Mouse (Mus musculus): ENCODE results near the gene Olfr466.

The Olfr466 gene

GRCm38 (mm10) chr13:65149940-65150339 lies at the start of gene Olfr466:
Gene Olfr466 (plus strand): TSS chr13:65150240.
- in situ Hi-C loops (cut with MboI; ENCODE audit: low pct_unique_long_range_greater_than_20kb in 1 of 2, low sequenced_read_pairs in 2 of 2, unreplicated experiment in 1 of 2), result no loop called here

GRCm38 (mm10) chr13:65100678-65101077 lies 49.4 kb upstream of the Olfr466 start:
- in situ Hi-C loops (cut with MboI; ENCODE audit: low pct_unique_long_range_greater_than_20kb in 1 of 2, low sequenced_read_pairs in 2 of 2, unreplicated experiment in 1 of 2), result no loop called here

- in situ Hi-C loops (cut with MboI; ENCODE audit: low pct_unique_long_range_greater_than_20kb in 1 of 2, low sequenced_read_pairs in 2 of 2, unreplicated experiment in 1 of 2), result no loop called here
Measured at GRCm38 (mm10) chr13:65101232-65101631, 48.8 kb upstream of the Olfr466 start.

- in situ Hi-C loops (cut with MboI; ENCODE audit: low pct_unique_long_range_greater_than_20kb in 1 of 2, low sequenced_read_pairs in 2 of 2, unreplicated experiment in 1 of 2), result no loop called here
Measured at GRCm38 (mm10) chr13:65111961-65112360, 38.1 kb upstream of the Olfr466 start.

GRCm38 (mm10) chr13:65112459-65113110 lies 37.5 kb upstream of the Olfr466 start, which contains the start of gene Mfsd14b:
Gene Mfsd14b (minus strand): TSS chr13:65112975.
- in situ Hi-C loops (cut with MboI; ENCODE audit: low pct_unique_long_range_greater_than_20kb in 1 of 2, low sequenced_read_pairs in 2 of 2, unreplicated experiment in 1 of 2), result no loop called here

- in situ Hi-C loops (cut with MboI; ENCODE audit: low pct_unique_long_range_greater_than_20kb in 1 of 2, low sequenced_read_pairs in 2 of 2, unreplicated experiment in 1 of 2), result no loop called here
Measured at GRCm38 (mm10) chr13:65113239-65113638, 36.8 kb upstream of the Olfr466 start.

GRCm38 (mm10) chr13:65120984-65121383 lies 29.1 kb upstream of the Olfr466 start:
- in situ Hi-C loops (cut with MboI; ENCODE audit: low pct_unique_long_range_greater_than_20kb in 1 of 2, low sequenced_read_pairs in 2 of 2, unreplicated experiment in 1 of 2), result no loop called here

GRCm38 (mm10) chr13:65122111-65122510 lies 27.9 kb upstream of the Olfr466 start:
- in situ Hi-C loops (cut with MboI; ENCODE audit: low pct_unique_long_range_greater_than_20kb in 1 of 2, low sequenced_read_pairs in 2 of 2, unreplicated experiment in 1 of 2), result no loop called here

GRCm38 (mm10) chr13:65127063-65127847 lies 22.8 kb upstream of the Olfr466 start:
- in situ Hi-C loops (cut with MboI; ENCODE audit: low pct_unique_long_range_greater_than_20kb in 1 of 2, low sequenced_read_pairs in 2 of 2, unreplicated experiment in 1 of 2), result loop anchor here in 1 of 2 experiments (5.0 kb wide), 1 partner anchor 90 kb away; no protein-coding TSS in a partner anchor

GRCm38 (mm10) chr13:65137789-65138188 lies 12.3 kb upstream of the Olfr466 start, which contains the start of gene Olfr465-ps1:
Gene Olfr465-ps1 (plus strand): TSS chr13:65138089.
- in situ Hi-C loops (cut with MboI; ENCODE audit: low pct_unique_long_range_greater_than_20kb in 1 of 2, low sequenced_read_pairs in 2 of 2, unreplicated experiment in 1 of 2), result no loop called here

GRCm38 (mm10) chr13:65174102-65174501 lies 24.1 kb downstream of the Olfr466 start:
- in situ Hi-C loops (cut with MboI; ENCODE audit: low pct_unique_long_range_greater_than_20kb in 1 of 2, low sequenced_read_pairs in 2 of 2, unreplicated experiment in 1 of 2), result no loop called here

GRCm38 (mm10) chr13:65175734-65176471 lies 25.9 kb downstream of the Olfr466 start:
- in situ Hi-C loops (cut with MboI; ENCODE audit: low pct_unique_long_range_greater_than_20kb in 1 of 2, low sequenced_read_pairs in 2 of 2, unreplicated experiment in 1 of 2), result no loop called here

GRCm38 (mm10) chr13:65176472-65177091 lies 26.5 kb downstream of the Olfr466 start:
- in situ Hi-C loops (cut with MboI; ENCODE audit: low pct_unique_long_range_greater_than_20kb in 1 of 2, low sequenced_read_pairs in 2 of 2, unreplicated experiment in 1 of 2), result no loop called here

GRCm38 (mm10) chr13:65200667-65201066 lies 50.6 kb downstream of the Olfr466 start:
- in situ Hi-C loops (cut with MboI; ENCODE audit: low pct_unique_long_range_greater_than_20kb in 1 of 2, low sequenced_read_pairs in 2 of 2, unreplicated experiment in 1 of 2), result no loop called here

Measured in mouse embryonic stem cell (cell line).